Mouse (Mus musculus) G1E (cell line): ENCODE data around the gene Grtp1. TPM values are rescaled to one million over a fixed set of nuclear protein-coding genes. Genes with fewer than 3 reads are reported as not detected.

ENCODE experiments used
- ATAC-seq: 2 replicates; pipeline ENCODE4 v1.8.0; 2016; ENCODE audit warnings: mild to moderate bottlenecking; ENCODE audit not compliant: insufficient number of reproducible peaks, poor library complexity, low FRiP score, severe bottlenecking; ENCODE audit errors: extremely low read depth
- DNase-seq: peaks from one replicate; pipeline ENCODE4 v3.0.0; 2012; ENCODE audit warnings: low spot score
- H3K27me3 ChIP-seq: 2 replicates; pipeline ENCODE4 v1.6.1; 2012; ENCODE audit warnings: mild to moderate bottlenecking, low read length, inconsistent platforms; ENCODE audit not compliant: insufficient read depth
- H3K36me3 ChIP-seq: replicated peaks from 2 replicates; pipeline ENCODE3; 2012; ENCODE audit warnings: mild to moderate bottlenecking, inconsistent platforms
- H3K4me1 ChIP-seq: 2 replicates; pipeline ENCODE4 v1.6.1; 2012; ENCODE audit warnings: low read depth, low read length, inconsistent platforms, mixed read lengths; ENCODE audit not compliant: insufficient read depth
- H3K4me3 ChIP-seq: 2 replicates; pipeline ENCODE4 v1.5.1; 2012; ENCODE audit warnings: low read depth, mild to moderate bottlenecking, inconsistent platforms, low read length, moderate library complexity, mixed read lengths
- H3K9me3 ChIP-seq: replicated peaks from 2 replicates; pipeline ENCODE4 v1.6.1; 2012; ENCODE audit warnings: inconsistent platforms
- CTCF ChIP-seq: IDR thresholded peaks from 2 replicates; pipeline ENCODE4 v1.5.1; 2012; ENCODE audit warnings: low read depth, low read length, inconsistent platforms, mixed read lengths
- GATA1 ChIP-seq: IDR thresholded peaks from 2 replicates; pipeline ENCODE4 v1.6.1; 2012; ENCODE audit warnings: borderline replicate concordance, low read length, inconsistent platforms, mixed read lengths
- GATA2 ChIP-seq: IDR thresholded peaks from 2 replicates; pipeline ENCODE4 v1.6.1; 2012; ENCODE audit warnings: low read depth, low read length, inconsistent platforms, borderline replicate concordance
- POLR2AphosphoS5 ChIP-seq: IDR thresholded peaks from 2 replicates; pipeline ENCODE4 v1.6.1; 2012; ENCODE audit warnings: low read depth, low read length, inconsistent platforms; ENCODE audit not compliant: insufficient replicate concordance
- TAL1 ChIP-seq: conservative IDR thresholded peaks from 2 replicates; pipeline ENCODE4 v1.6.1; 2012; ENCODE audit warnings: low read depth, low read length, inconsistent platforms, mixed read lengths
- polyA plus RNA-seq: library from polyadenylated mRNA; stranded (reverse); fragments of >175 nt; gene quantifications from 2 replicates; pipeline ENCODE4 v1.2.3, GENCODE M21; 2012
- total RNA-seq, 2 experiments: library from RNA; stranded (forward) in 1 of 2; stranded (reverse) in 1 of 2; fragments of 200-1000 nt in 1 of 2; fragments of >200 nt in 1 of 2; fragmentation: Nextera tagmentation in 1 of 2; gene quantifications; 2 replicates each; pipeline ENCODE4 v1.2.3; 2014 to 2017

Gene Grtp1
- total RNA-seq (2014; fragmentation: Nextera tagmentation) = 11.5 and 17.4 TPM in 2 replicates
- total RNA-seq (2017) = 5.7 and 7.4 TPM in 2 replicates
- 10.7 and 12.0 TPM in 2 replicates for polyA plus RNA-seq

DNA sequence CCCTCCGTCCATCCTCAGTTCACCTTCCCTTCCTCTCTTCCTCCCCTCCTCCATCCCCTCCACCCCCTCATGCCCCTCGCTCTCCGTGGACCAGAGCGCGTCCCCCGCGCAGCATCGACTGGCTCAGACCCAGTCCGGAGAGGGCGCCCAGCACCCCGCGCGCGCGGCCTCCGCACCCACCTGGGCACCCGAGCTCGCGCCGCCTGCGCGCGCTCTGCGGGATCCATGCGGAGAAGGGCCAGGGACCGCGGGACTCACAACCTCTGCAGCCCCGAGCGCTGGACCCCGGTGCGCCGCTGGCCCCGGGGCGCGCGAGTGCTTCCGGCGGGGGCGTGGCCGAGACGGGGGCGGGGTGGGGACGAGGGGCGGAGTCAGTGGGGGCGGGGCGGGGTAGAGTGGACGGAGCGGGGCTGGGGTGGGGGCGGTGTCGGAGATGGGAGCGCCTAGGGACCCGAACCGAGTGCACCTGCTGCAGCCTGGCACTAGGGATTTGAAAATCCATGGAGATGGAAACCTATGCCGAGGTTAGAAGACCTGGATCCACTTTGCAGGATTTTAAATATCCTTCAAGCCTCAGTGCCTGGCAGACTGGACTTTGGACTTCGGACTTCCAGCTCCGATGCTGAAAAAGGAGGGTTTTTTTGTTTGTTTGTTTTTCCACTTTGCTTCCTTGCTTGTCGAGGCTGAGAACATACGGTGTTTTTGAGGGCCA, at the start of gene Grtp1:
Grtp1 (minus strand) TSS at position 320 of the 712 bp plus-strand sequence.
- peaks cover 31% of the 10 kb centered on the region for H3K36me3 ChIP-seq
- peak within 1 kb of the TSS; percentile 85 for H3K4me3 ChIP-seq
- DNase-seq = peak; percentile 76
- no peaks in the 10 kb centered on the region for H3K27me3 ChIP-seq
- H3K9me3 ChIP-seq = 0 out of 2 replicates have a peak, but pooled peaks cover 4% of the 10 kb centered on the region
- ATAC-seq = no peak
- TF ChIP-seq TAL1 = no peak
- no peak for TF ChIP-seq GATA1
- TF ChIP-seq CTCF = no peak
- no peak for TF ChIP-seq GATA2
- TF ChIP-seq POLR2AphosphoS5 = no peak
- peaks cover 86% of the 10 kb centered on the region for H3K4me1 ChIP-seq

DNA sequence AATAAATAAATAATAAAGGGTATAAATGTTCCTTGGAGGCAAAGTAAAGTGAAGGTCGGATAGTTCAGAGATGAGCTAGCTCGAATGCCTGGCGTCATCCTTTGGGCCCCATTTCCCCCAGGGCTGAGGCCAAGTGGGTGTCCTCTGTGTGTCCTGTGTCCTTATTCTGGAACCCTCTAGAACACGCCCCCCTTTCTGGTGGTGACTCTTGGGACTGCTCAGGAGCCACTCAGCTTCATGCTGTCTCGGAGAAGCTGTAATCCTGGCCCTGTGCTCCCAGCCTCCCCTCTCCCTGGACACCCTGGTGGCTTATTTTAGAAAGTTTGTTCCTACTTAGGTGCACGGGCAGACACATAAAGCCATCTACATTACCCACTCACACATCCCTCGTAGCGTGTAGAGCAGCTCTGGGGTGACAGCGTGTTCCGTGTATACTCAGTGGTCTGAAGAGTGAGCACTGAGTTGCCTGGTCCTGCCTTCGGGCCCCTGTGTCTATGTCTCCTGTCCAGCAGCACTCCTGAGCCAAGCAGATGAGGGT, 44.0 kb upstream of the Grtp1 start:
- no peak for TF ChIP-seq GATA1
- no peak for TF ChIP-seq CTCF
- TF ChIP-seq GATA2 = no peak
- TF ChIP-seq TAL1 = no peak
- TF ChIP-seq POLR2AphosphoS5 = no peak
- H3K27me3 ChIP-seq = peaks cover 62% of the 10 kb centered on the region
- DNase-seq = no peak
- no peaks in the 10 kb centered on the region for H3K4me1 ChIP-seq
- ATAC-seq = no peak
- H3K9me3 ChIP-seq = no peaks in the 10 kb centered on the region
- no peaks in the 10 kb centered on the region for H3K36me3 ChIP-seq
- H3K4me3 ChIP-seq = no peak overlapping the region

DNA sequence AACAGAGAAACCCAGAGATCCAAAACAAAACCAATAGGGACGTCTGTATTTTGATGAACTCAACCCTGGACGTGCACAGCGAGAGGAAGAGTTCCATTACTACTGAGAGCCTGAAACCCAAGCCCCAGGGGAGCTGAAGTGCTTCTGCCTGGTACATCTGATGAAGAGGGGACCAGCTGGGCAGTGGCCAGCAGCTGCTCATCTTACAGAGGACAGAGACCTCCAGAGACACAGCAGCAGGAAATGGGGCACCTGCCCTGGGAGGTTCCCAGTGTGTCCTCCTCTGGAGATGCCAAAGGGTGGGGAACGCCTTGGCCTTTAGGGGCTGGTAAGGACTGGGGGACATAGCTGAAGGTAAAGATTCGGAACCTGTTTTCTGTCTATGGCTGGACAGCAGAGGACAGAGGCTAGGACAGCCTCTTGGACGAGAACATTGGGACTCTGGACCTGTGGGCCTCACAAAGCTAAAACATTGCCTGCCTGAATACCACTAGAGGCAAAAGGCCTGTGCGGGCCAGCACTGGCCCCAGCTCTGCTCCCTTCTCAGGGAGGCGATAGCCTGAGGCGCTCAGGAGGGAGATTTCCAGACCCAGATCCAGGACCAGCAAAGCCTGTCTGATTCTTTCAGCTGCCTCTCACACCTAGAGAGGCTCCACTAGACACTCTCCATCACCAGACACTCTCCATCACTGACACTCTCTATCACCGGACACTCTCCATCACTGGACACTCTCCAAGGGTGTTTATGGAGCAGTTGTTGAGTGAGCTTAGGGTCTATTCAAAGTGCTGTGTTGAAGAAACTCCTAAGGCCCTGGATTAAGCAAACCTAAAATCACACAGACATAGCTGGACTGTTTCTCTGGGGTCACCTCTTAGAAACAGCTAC, 42.8 kb upstream of the Grtp1 start:
- Histone ChIP-seq H3K27me3 (peaks cover 58% of the 10 kb centered on the region), H3K4me3 (no peak overlapping the region), H3K4me1 (no peaks in the 10 kb centered on the region), H3K36me3 (no peaks in the 10 kb centered on the region), H3K9me3 (no peaks in the 10 kb centered on the region)
- DNase-seq = no peak
- TF ChIP-seq TAL1 (no peak), CTCF (no peak), GATA2 (no peak), POLR2AphosphoS5 (no peak), GATA1 (no peak)
- no peak for ATAC-seq

DNA sequence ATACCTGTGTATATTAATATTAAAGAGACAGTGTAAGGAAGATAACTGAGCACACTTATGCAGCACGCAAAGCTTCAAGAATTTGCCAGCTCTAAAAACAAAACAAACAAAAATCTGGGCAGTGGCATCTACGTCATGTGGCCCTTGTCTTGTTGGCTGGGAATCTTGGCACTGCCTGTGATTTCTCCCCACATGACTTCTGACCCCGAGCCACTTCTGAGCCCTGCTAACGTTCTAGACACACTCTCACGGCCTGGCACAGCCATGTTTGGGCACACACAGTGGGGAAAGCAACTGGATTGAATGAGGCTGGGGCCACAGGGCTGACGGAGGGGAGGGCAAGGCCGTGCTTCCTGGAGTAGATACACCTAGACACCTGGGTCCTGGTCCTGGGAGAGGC, 40.3 kb upstream of the Grtp1 start:
- Histone ChIP-seq H3K9me3 (no peaks in the 10 kb centered on the region), H3K4me3 (no peak overlapping the region), H3K4me1 (no peaks in the 10 kb centered on the region), H3K36me3 (no peaks in the 10 kb centered on the region), H3K27me3 (peaks cover 58% of the 10 kb centered on the region)
- DNase-seq = no peak
- TF ChIP-seq GATA1 (no peak), GATA2 (no peak), CTCF (no peak), TAL1 (no peak), POLR2AphosphoS5 (no peak)
- ATAC-seq = no peak

DNA sequence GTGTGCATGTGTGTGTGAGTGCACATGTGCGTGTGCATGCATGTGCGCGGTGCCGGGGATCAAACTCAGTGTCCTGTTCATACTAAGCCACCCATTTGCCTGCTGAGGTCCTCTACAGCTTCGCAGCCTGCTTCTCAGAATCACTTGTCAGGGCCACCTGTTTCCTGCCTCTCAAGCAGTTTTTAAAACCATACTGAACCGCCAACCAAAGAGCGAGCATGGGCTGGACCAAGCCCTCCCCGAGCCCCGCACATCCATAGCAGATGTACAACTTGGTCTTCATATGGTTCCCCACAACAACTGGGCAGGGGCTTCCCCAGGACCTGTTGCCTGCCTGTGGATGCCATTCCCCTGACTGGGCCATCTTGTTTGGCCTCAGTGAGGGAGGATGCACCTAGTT, 39.6 kb upstream of the Grtp1 start:
- Histone ChIP-seq H3K9me3 (no peaks in the 10 kb centered on the region), H3K36me3 (no peaks in the 10 kb centered on the region), H3K27me3 (peaks cover 59% of the 10 kb centered on the region), H3K4me1 (no peaks in the 10 kb centered on the region), H3K4me3 (no peak overlapping the region)
- no peak for TF ChIP-seq CTCF
- no peak for TF ChIP-seq POLR2AphosphoS5
- no peak for TF ChIP-seq GATA2
- no peak for TF ChIP-seq TAL1
- TF ChIP-seq GATA1 = no peak
- DNase-seq (no peak), ATAC-seq (no peak)

DNA sequence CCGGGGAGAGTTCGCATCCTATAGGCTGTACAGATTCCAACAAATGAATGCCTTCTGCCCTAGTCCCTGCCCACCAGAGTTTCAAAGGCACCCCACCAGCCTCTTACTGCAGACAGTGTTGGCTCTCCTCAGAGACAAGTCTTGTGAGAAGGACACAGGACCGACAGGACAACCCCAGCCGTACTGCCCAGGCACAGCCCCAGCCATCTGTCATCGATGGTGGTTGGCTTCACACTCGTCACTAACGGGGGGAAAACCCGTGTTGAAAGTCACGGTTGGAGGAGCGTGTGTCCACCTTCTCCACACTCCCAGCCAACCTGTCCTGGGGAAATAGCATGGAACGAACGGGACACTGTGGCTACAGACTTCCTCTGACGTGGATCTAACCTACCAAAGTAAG, 34.4 kb upstream of the Grtp1 start:
- no peak overlapping the region for H3K4me3 ChIP-seq
- no peaks in the 10 kb centered on the region for H3K36me3 ChIP-seq
- TF ChIP-seq TAL1 (no peak), GATA2 (no peak), POLR2AphosphoS5 (no peak), GATA1 (no peak), CTCF (no peak)
- peaks cover 63% of the 10 kb centered on the region for H3K27me3 ChIP-seq
- no peak for DNase-seq
- ATAC-seq = no peak
- H3K9me3 ChIP-seq = no peaks in the 10 kb centered on the region
- no peaks in the 10 kb centered on the region for H3K4me1 ChIP-seq
